8 mouse cellular contexts compared by ENCODE assay signal in genomic region chr13:49421959-49422358, GRCm38 (mm10). TPM values are rescaled to one million over a fixed set of nuclear protein-coding genes. Genes with fewer than 3 reads are reported as not detected.
DNase-seq lines count a peak whose midpoint lies in the region; ATAC-seq and TF ChIP-seq lines count a peak whose summit lies in the region.

No protein-coding gene starts in this region.

- peaks cover 29% of the 10 kb centered on the region for H3K4me1 ChIP-seq in forebrain, embryonic 10.5 days
- H3K4me1 ChIP-seq in liver, embryonic 13.5 days (replicated peaks): peaks cover 63% of the 10 kb centered on the region

- no peaks in the 10 kb centered on the region for H3K27me3 ChIP-seq in forebrain, embryonic 10.5 days (ENCODE audit: poor library complexity, severe bottlenecking)
- H3K27me3 ChIP-seq in liver, embryonic 13.5 days: no peaks in the 10 kb centered on the region

- no peak for TF ChIP-seq CTCF in gastrocnemius, adult 2 months (IDR thresholded peaks at IDR 0.05)

- intact Hi-C loops in gastrocnemius, adult 2 months (cut with DNase I): no loop called here

- H3K9ac ChIP-seq in liver, embryonic 13.5 days: peak overlapping the region; percentile 89

- 0 out of 2 replicates have a peak, but pooled peaks cover 6% of the 10 kb centered on the region for H3K36me3 ChIP-seq in forebrain, embryonic 10.5 days (replicated peaks)
- H3K36me3 ChIP-seq in liver, embryonic 13.5 days: no peaks in the 10 kb centered on the region

- peak overlapping the region; percentile 96 for H3K27ac ChIP-seq in gastrocnemius, adult 2 months
- H3K27ac ChIP-seq in forebrain, embryonic 10.5 days: peak overlapping the region; percentile 92
- H3K27ac ChIP-seq in liver, embryonic 13.5 days: no peak overlapping the region

- H3K9me3 ChIP-seq in forebrain, embryonic 10.5 days: no peaks in the 10 kb centered on the region
- H3K9me3 ChIP-seq in liver, embryonic 13.5 days (replicated peaks): no peaks in the 10 kb centered on the region

- no peak for ATAC-seq in liver, embryonic 13.5 days (ENCODE audit: low read depth)
- ATAC-seq in frontal cortex, adult (ENCODE audit: low TSS enrichment): no peak

- no peak for DNase-seq in gastrocnemius, adult 2 months
- DNase-seq in gastrocnemius, adult 18-20 months (ENCODE audit: low spot score): no peak
- peak; percentile 26 for DNase-seq in 3T3-L1 (ENCODE audit: low read depth, low spot score)
- no peak for DNase-seq in forebrain, embryonic 10.5 days (ENCODE audit: extremely low spot score, low spot score)
- DNase-seq in liver, embryonic 13.5 days: no peak
- no peak for DNase-seq in ovary, postnatal 14 days (ENCODE audit: low spot score)
- no peak for DNase-seq in right cerebral cortex, postnatal 4 days

- H3K4me3 ChIP-seq in gastrocnemius, adult 2 months: peak overlapping the region; percentile 83
- peak overlapping the region; percentile 77 for H3K4me3 ChIP-seq in forebrain, embryonic 10.5 days
- peak overlapping the region; percentile 86 for H3K4me3 ChIP-seq in liver, embryonic 13.5 days (replicated peaks)

- peak overlapping the region; percentile 98 for H3K4me2 ChIP-seq in liver, embryonic 13.5 days

- WGBS in forebrain, embryonic 10.5 days: 31% methylated on average over 4 of the region's 4 CpGs
- WGBS in liver, embryonic 13.5 days (ENCODE audit: insufficient replicate concordance): 13% methylated on average over 4 of the region's 4 CpGs

RNA-seq across cellular contexts. Expression of gene Ippk, which starts 0.9 kb away (rescaled TPM):
- 1 to 10 TPM; 5.6 to 6.3 TPM for total RNA-seq in gastrocnemius, adult 2 months (2021)
- total RNA-seq in gastrocnemius, adult 18-20 months (2021): 1 to 10 TPM; 5.9 to 6.6 TPM
- polyA plus RNA-seq in forebrain, embryonic 10.5 days (2016; fragmentation: Nextera tagmentation; extraction: Ambion mirVana): 18.7 and 20.4 TPM in 2 replicates
- polyA plus RNA-seq in liver, embryonic 13.5 days (2015; fragmentation: Nextera tagmentation; extraction: Ambion mirVana): 10.1 and 11.7 TPM in 2 replicates
